Mouse (Mus musculus) cerebellum, adult 18-20 months (tissue): ENCODE results near the gene Rnf212.

Experiments used
- DNase-seq, 2 experiments: peaks; one replicate each; pipeline ENCODE4 v3.0.0; 2021

Gene Rnf212

GRCm38 (mm10) chr5:108711968-108712367 is 62.8 kb downstream of the Rnf212 start:
- DNase-seq = no peak

- DNase-seq = no peak
Observed at GRCm38 (mm10) chr5:108708981-108709731, 65.6 kb downstream of the Rnf212 start.

- no peak for DNase-seq
Observed at GRCm38 (mm10) chr5:108708419-108708818, 66.4 kb downstream of the Rnf212 start.

DNA sequence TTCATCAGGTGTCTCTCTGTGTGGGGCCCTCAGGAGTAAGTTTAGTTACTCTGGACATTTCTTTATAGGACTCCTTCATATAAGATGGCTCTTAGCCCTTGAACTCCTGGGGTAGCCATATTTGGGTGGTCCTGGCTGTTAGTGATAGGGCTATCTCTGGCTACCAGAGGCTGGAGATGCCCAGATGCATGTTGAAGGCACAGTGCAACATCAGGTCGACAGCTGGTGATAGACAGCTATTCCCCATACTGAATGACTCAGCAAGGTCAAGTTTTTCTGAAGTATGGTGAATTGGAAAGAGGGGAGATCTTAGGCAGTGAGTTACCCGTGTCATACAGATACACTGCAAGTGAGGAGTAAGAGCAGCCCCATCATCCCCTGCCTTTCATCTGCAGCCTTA is 67.0 kb downstream of the Rnf212 start:
- no peak for DNase-seq

DNA sequence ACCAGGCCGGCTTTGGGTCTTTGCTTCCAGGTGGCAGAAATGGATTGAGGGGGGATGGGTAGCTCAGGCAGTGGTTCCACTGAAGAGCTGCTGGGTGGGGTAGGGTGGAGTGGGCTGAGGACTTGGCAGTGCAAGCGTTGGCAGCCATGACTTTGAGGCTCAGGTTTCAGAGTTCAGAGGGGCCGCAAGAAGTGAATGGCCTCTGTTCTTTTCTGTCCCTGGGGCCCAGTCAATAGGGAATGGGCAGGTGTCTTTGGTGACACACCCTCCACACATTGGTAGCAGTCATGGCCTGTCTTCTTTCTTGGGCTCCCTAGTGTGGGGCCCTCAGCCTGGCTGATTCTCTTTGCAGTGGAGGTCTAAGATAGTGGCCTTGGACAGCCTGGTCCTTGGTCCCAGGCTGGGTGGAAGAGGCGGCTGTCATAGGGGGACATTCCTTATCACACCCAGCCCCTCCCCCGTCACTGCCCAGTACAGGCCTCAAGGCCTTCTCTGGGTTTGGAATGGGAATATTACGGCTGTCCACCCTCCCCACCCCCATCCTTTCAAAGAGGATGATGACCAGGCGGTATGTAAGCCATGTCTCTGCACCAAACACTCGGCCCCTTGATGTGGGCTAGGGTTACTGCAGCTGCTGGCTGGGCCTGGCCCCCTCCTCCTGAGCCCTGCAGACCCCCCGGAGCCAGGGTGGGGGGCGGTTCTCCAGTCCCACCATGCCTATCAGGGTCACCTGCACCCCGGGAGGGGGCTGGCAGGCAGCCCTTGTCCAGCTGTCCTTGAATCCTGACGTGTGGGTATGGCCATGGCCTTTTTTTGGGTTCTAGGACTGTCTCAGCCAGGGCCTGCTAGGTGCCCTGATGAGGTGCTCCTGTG is 70.8 kb downstream of the Rnf212 start:
- no peak for DNase-seq

GRCm38 (mm10) chr5:108701341-108702021 is 73.3 kb downstream of the Rnf212 start:
- no peak for DNase-seq

- no peak for DNase-seq
Observed at GRCm38 (mm10) chr5:108700346-108700745, 74.4 kb downstream of the Rnf212 start.

- DNase-seq = no peak
Observed at GRCm38 (mm10) chr5:108697341-108697753, 77.4 kb downstream of the Rnf212 start.

GRCm38 (mm10) chr5:108696542-108696941 is 78.2 kb downstream of the Rnf212 start:
- no peak for DNase-seq

DNA sequence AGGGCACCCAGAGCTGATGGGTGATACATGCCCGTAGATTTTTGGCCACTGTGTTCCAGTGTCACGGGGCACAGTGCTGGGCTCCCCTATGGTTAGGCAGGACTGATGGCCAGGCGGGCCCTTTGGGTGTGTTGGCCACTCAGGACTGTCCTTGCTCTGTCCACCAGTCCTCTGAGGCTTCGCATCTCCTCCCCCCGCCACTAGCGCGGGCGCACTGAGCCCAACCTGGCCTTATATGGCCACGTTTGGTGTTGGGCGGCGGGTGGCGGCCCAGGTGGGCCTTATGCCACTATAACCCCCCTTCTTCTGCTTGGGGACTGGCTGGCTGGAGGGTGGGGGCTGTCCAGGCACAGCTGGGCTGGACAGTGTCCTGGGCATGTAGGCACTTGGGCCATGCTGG is 78.9 kb downstream of the Rnf212 start:
- no peak for DNase-seq

DNA sequence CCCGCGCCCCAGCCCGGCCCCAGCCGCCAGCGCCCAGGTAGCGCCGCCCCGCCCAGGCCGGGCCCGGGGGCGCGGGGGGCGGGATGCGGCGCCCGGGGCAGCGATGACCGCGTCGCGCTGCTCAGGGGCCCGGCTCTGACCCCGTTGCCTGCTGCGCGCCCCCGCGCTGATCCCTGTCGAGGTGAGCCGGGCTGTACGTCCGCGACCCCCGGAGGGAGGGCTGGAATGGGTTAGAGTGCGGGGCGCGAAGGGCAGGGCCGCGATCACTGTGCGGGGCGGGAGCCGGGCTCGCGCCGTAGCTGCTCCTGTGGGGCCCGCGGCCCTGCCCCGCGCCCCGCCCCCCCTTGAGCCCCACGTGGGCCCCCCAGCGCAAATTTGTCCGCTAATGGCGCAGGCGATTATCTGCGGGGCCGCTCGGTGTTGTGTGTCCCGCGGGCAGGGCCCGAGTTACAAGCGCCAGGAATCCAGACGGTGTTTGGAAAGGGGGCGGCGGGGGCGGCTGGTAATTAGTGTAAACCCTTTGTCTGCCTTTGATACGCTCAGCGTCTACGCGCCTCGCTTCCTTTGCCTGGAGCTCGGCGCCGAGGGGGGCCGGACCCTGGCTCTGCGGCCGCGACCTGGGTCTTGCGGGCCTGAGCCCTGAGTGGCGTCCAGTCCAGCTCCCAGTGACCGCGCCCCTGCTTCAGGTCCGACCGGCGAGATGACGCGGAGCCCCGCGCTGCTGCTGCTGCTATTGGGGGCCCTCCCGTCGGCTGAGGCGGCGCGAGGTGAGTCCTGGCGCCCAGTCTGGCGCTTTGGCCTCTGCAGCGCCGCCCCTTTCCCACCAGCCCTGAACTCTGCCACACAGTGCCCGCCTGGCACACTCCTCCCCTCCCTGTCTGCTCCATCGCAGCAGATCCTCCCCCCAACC is 80.2 kb downstream of the Rnf212 start:
- no peak for DNase-seq

DNA sequence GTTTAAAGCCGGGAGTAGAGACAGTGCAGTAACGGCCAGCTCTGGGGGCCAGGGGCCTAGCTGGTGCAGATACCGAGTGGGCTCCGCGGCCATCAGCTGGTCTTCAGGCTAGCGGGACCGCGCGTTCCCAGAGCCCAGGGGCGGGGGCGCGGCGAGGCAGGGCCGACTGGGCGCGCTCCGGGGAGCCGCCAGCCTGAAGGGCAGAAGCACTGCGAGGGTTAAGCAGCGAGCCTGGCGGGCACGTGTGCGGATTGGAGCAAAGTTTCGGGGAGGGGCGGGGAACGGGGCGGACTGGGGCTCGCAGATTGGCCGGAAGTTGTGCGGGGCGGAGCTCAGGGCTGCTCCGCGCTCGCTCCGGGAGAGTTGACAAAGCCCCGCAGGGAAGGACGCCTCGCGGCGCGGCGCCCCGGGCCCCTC is 80.9 kb downstream of the Rnf212 start:
- DNase-seq = peak; percentile 34 to 44

DNA sequence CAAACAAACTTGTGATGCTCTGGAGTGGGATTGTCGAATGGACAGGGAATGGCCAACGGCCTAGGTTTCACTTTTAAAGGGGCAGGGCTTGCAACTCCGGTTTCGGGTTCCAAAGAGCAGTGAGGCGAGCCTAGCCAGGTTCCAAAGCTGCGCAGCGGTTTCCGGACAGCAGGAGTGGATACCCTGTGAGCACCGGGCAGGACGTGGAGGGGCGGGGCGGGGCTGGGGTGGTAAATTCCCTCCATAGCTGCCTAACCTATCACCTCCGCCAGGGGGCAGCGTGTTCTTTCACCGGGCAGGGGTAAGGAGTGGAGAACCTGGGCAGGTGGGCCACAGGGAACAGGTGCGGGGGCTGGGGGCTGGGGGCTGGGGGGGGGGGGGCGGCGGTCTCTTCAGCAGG is 82.5 kb downstream of the Rnf212 start, which contains the start of gene Fgfrl1:
TSS of gene Fgfrl1 (plus strand) at position 112 of the 400 bp plus-strand sequence.
- DNase-seq = peak in 1 of 2 experiments; percentile 29

GRCm38 (mm10) chr5:108691152-108691551 is 83.6 kb downstream of the Rnf212 start:
- DNase-seq = no peak

- DNase-seq = no peak
Observed at GRCm38 (mm10) chr5:108689091-108689490, 85.7 kb downstream of the Rnf212 start.

GRCm38 (mm10) chr5:108680871-108681270 is 93.9 kb downstream of the Rnf212 start:
- no peak for DNase-seq

- DNase-seq = no peak
Observed at GRCm38 (mm10) chr5:108679909-108680308, 94.9 kb downstream of the Rnf212 start.
